ENCODE assay signal across 21 mouse cellular contexts in the genomic region with DNA sequence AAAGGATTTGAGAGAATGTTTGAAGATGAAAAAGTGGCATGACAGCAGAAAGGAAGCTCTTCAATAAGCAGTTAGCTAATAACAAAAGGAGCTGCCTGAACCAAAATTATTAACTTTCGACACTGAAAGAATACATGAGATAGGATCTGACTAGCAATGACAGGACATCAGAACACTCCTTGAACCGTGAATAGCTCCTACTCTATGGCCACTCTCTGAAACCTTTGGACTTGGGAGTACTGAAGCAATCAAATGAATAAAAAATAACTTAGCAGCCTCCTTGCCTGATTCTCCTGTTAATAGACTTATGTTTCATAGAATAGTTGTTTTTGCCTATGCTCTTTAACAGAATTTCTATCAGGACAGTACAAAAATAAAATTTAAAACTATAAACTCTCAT. TPM values are rescaled to one million over a fixed set of nuclear protein-coding genes. Genes with fewer than 3 reads are reported as not detected.
A peak's percentile ranks its signal among the peaks of the same experiment; 100 is the strongest.
DNase-seq lines count a peak whose midpoint lies in the region; ATAC-seq and TF ChIP-seq lines count a peak whose summit lies in the region.
"Had no signal": no experiment of that assay in that cellular context is flagged by ENCODE, and none has a peak within 500 bp of the region (broad histone marks: within the 10 kb centered on the region; RNA-seq: fewer than 3 reads in every experiment).

No protein-coding gene starts in this region.

- no peak for ATAC-seq in kidney, postnatal 0 days (replicated peaks; ENCODE audit: low FRiP score, low read depth)
- ATAC-seq: forebrain, embryonic 14.5 days; forebrain, embryonic 16.5 days had no signal

- H3K4me2 ChIP-seq in kidney, postnatal 0 days (ENCODE audit: low read length), result no peak overlapping the region
- H3K4me2 ChIP-seq: embryonic facial prominence, embryonic 13.5 days; embryonic facial prominence, embryonic 15.5 days; forebrain, embryonic 12.5 days had no signal

- TF ChIP-seq POLR2A in kidney, adult 2 months (IDR thresholded peaks at IDR 0.05; ENCODE audit: low read depth, low read length), result no peak

- H3K9ac ChIP-seq in kidney, postnatal 0 days (ENCODE audit: low read depth, low read length), result no peak overlapping the region
- H3K9ac ChIP-seq: embryonic facial prominence, embryonic 13.5 days; embryonic facial prominence, embryonic 15.5 days; forebrain, embryonic 12.5 days had no signal

- peak; percentile 78 for DNase-seq in kidney, adult 2 months
- no peak for DNase-seq in kidney, postnatal 10 days
- peak; percentile 33 for DNase-seq in kidney, postnatal 0 days (ENCODE audit: low spot score)
- DNase-seq in kidney, postnatal 25 days, result no peak
- DNase-seq: adrenal gland, adult 2 months; adrenal gland, postnatal 10 days; adrenal gland, postnatal 25 days; cerebellum, adult 11 months; cerebellum, adult 18-20 months; cerebellum, adult 8-10 months; cerebellum, adult 9-11 months; cerebellum, postnatal 14 days; cerebellum, postnatal 36 days; embryo, embryonic 11 days had no signal

- no peaks in the 10 kb centered on the region for H3K9me3 ChIP-seq in kidney, postnatal 0 days (replicated peaks; ENCODE audit: low read length)
- H3K9me3 ChIP-seq: embryonic facial prominence, embryonic 13.5 days; embryonic facial prominence, embryonic 15.5 days; forebrain, embryonic 10.5 days; forebrain, embryonic 12.5 days had no signal

- no peaks in the 10 kb centered on the region for H3K36me3 ChIP-seq in kidney, adult 2 months (ENCODE audit: control insufficient read depth, insufficient read depth, low read length)
- no peaks in the 10 kb centered on the region for H3K36me3 ChIP-seq in kidney, postnatal 0 days (ENCODE audit: insufficient read depth, low read length)
- H3K36me3 ChIP-seq: embryonic facial prominence, embryonic 13.5 days; embryonic facial prominence, embryonic 15.5 days; forebrain, embryonic 12.5 days had no signal

- no peak for TF ChIP-seq CTCF in kidney, adult 2 months (conservative IDR thresholded peaks at IDR 0.05; ENCODE audit: insufficient read depth, insufficient read length, low read depth, low read length)
- TF ChIP-seq CTCF in kidney, postnatal 0 days (IDR thresholded peaks at IDR 0.05; ENCODE audit: low read depth), result no peak

- H3K4me1 ChIP-seq in kidney, adult 2 months (ENCODE audit: control insufficient read depth, insufficient read depth, low read length), result peaks cover 5% of the 10 kb centered on the region; the same call in 1 of the 2 replicates
- H3K4me1 ChIP-seq in kidney, postnatal 0 days (replicated peaks; ENCODE audit: insufficient read depth, low read length), result no peaks in the 10 kb centered on the region
- H3K4me1 ChIP-seq: embryonic facial prominence, embryonic 15.5 days; forebrain, embryonic 10.5 days; forebrain, embryonic 12.5 days had no signal

- H3K4me3 ChIP-seq in kidney, adult 2 months (ENCODE audit: insufficient read depth, low read depth, low read length), result no peak overlapping the region
- H3K4me3 ChIP-seq in kidney, postnatal 0 days (replicated peaks; ENCODE audit: low read depth, low read length), result no peak overlapping the region
- H3K4me3 ChIP-seq: embryonic facial prominence, embryonic 13.5 days; embryonic facial prominence, embryonic 15.5 days; erythroblast, embryonic 14.5 days; forebrain, embryonic 10.5 days; forebrain, embryonic 12.5 days had no signal

- no peaks in the 10 kb centered on the region; the same call in 1 of the 2 replicates for H3K27me3 ChIP-seq in kidney, adult 2 months (replicated peaks; ENCODE audit: control insufficient read depth, insufficient read depth, low read length)
- no peaks in the 10 kb centered on the region for H3K27me3 ChIP-seq in kidney, postnatal 0 days (ENCODE audit: insufficient read depth, low read length)
- H3K27me3 ChIP-seq: embryonic facial prominence, embryonic 13.5 days; embryonic facial prominence, embryonic 15.5 days; forebrain, embryonic 12.5 days had no signal

- no peak overlapping the region for H3K27ac ChIP-seq in kidney, adult 2 months (ENCODE audit: insufficient read depth, low read depth, low read length)
- no peak overlapping the region for H3K27ac ChIP-seq in kidney, postnatal 0 days
- H3K27ac ChIP-seq: embryonic facial prominence, embryonic 13.5 days; embryonic facial prominence, embryonic 15.5 days; forebrain, embryonic 10.5 days; forebrain, embryonic 12.5 days had no signal

- WGBS in kidney, adult 2 months, result 33% methylated on average over 2 of the region's 2 CpGs
- WGBS in kidney, postnatal 0 days, result 61% methylated on average over 2 of the region's 2 CpGs

RNA-seq across cellular contexts. Expression of a gene that starts 40.7 kb away (rescaled TPM):
- polyA plus RNA-seq in kidney, adult 2 months (2012; rRNA removed), result 0.43 and 0.67 TPM in 2 replicates
- 3.8 and 4.8 TPM in 2 replicates for polyA plus RNA-seq in kidney, postnatal 0 days (2015; fragmentation: Nextera tagmentation; extraction: Ambion mirVana)

Comparison
In these comparisons a context has a peak if more than half of its experiments do, and no peak if none do; other contexts are left out.
1. DNase-seq: peak in kidney, adult 2 months (single experiment) and kidney, postnatal 0 days (single experiment); none in kidney, postnatal 10 days (single experiment) and kidney, postnatal 25 days (0 of 2).